Mouse (Mus musculus) E14TG2a.4 (cell line): ENCODE data around the gene Atxn7l1.

Source experiments
- CTCF ChIP-seq: conservative IDR thresholded peaks from 2 replicates; pipeline ENCODE4 v1.5.1; 2014; ENCODE audit warnings: low read length
- NANOG ChIP-seq: IDR thresholded peaks from 2 replicates; pipeline ENCODE4 v1.6.1; 2014; ENCODE audit warnings: borderline replicate concordance, low read length, mixed read lengths
- POU5F1 ChIP-seq: IDR thresholded peaks from 2 replicates; pipeline ENCODE4 v1.6.1; 2014; ENCODE audit warnings: low read length, borderline replicate concordance

- TF ChIP-seq CTCF (no peak), POU5F1 (no peak), NANOG (no peak)
Measured at GRCm38 (mm10) chr12:33255256-33255655, 107.8 kb downstream of the Atxn7l1 start.
